Mouse (Mus musculus) regulatory T cell (primary cell): ENCODE data around the gene Trpc1.

Experiments used
- in situ Hi-C: fragments of 300-600 bp; cut with MboI, MseI; formaldehyde crosslinking; loops from one replicate; pipeline ENCODE4 v1.15.1; 2025; ENCODE audit warnings: high pct_unique_total_duplicates

Gene Trpc1

DNA sequence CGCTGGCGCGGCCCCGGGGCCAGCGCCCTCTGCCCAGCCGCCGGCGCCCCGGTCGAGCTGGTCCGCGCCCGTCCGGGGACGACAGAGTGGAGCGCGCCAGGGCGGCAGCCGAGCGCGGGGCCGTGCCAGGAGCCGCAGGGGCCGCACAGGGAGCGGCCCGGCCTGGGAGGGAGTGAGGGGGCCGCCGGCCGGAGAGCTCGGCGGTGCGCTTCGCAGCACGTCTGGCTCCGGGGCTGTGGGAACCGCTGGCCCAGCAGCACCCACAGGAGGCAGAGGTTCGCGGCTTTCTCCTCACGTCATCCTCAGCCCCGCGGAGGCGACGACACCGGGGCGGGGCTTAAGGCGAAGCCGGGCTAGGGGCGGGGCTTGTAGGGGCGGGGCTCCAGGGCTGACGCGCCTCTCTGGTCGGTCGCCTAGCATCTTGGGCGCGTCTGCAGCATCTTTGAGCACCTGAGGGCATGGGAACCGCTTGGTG, at the start of gene Trpc1:
TSS of gene Trpc1 (minus strand) at position 339 of the 475 bp plus-strand sequence.
- in situ Hi-C loops = no loop called here

DNA sequence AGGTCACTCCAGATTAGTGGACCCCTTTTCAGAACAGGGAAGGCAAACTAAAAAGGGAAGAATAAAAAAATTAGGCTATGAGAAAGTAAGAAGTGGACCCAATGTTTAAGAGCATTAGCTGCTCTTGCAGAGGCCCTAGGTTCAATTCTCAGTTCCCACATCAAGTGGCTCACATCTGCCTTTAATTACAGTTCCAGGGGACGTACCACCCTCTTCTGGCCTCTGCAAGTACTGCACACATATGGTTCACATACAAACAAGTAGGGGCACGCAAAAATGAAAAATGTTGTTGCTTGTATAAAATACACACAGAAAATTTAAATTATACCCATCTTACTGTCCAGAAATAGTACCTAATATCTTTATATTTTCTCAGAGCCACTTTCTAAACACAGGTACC, 46.1 kb upstream of the Trpc1 start:
- in situ Hi-C loops = no loop called here

DNA sequence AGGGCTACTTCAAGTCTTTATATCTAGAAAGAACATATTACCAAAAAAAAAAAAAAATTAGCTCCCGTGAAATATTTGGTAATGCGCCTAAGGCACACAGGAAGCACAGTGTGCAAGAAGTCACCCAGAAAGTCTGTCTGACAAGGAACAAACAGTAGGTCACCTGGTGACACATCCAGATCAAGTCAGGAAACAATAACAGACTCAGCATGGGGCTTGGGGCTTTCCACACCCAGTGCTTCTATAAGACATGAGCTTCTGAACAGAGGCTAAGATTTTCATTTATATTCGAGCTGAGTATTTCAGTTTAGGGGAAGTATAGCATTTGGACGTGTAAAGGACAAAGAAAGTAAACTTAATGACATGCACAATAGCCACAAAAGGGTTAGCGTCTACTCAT, 45.7 kb upstream of the Trpc1 start:
- in situ Hi-C loops = no loop called here

DNA sequence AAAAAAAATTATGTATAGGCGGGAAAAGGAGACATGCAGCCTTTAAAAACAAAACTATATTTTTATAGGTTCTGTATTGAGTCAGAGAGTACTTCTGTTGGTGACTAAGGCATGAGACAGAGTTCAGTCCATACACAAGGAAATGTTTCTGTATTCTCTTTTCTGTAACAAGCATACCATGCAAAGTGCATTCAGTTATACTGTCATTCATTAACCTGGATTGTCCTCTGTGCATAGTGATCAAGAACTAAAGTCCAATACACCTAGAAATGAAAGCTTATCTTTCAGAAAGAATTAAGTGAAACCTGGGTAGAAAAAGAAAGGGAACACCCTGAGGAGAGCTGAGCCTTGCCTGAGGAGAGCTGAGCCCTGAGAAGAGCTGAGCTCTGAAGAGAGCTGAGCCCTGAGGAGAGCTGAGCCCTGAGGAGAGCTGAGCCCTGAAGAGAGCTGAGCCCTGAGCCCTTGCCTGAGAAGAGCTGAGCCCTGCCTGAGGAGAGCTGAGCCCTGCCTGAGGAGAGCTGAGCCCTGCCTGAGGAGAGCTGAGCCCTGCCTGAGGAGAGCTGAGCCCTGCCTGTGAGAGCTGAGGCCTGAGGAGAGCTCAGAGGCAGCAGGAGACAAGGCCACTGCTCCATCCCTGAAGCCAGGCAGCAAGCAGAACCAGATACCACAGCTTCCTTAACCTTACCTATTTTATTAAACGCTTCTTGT, 45.1 kb upstream of the Trpc1 start:
- in situ Hi-C loops = no loop called here

DNA sequence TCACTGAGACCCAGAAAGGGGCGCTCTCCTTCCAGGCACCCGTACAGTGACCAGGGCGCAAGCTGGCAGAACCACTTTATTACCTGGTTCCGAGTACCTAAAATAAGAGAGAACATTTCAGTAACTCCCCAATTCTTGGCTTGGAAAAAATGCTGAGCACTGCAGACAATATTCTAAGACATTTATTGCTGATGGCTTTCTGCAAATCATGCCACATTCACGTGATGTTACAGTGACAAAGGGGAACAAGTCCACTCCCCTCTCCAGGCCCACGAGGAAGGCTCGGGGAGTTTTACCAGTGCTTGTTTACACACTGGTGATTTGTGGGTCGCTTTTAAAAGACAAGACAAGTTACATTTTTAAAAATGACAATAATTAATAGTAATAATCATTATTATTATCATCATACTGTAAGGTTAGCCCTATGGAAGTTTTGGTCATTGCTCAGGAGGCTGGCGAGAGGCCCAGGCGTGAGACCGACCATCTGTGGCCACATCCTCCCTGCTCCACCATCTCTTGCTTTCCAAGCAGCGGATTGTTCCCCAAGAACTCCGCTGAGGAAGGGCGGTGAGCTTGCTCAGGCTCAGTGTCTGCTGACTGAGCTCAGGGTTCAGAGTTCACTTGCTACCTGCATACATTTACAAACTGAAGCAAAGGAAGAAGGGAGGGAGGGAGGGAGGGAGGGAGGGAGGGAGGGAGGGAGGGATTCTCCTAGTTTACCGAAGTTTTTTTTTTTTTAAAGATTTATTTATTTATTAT, 44.0 kb upstream of the Trpc1 start:
- in situ Hi-C loops = no loop called here

DNA sequence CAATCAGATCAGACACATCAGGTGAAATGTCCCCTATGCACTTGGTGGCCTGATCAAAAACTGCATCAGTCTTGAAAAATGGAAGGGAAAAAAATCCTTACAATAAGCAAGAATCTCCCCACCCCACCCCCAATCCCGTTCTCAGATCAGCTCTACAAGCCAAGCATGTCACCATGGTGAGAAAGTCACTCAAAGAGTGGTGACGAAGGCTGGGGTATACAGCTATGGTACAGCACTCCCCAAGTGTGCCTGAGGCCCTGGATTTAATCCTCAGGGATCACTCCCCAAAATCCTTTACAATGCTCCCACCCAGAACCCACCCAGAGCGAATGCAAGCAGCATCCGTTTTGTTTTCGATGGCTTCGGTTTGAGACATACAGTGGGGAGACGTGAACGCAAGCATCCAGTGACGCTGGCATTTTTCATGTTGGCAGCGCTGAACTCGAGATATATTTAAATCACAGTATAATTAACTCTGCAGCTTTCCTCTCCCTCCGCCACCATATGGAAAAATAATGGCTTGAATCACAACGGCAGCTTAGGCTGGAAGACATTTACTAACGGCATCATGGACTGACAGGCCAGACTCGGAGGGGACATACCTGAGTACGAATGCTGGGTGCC, 34.8 kb upstream of the Trpc1 start:
- in situ Hi-C loops = no loop called here

DNA sequence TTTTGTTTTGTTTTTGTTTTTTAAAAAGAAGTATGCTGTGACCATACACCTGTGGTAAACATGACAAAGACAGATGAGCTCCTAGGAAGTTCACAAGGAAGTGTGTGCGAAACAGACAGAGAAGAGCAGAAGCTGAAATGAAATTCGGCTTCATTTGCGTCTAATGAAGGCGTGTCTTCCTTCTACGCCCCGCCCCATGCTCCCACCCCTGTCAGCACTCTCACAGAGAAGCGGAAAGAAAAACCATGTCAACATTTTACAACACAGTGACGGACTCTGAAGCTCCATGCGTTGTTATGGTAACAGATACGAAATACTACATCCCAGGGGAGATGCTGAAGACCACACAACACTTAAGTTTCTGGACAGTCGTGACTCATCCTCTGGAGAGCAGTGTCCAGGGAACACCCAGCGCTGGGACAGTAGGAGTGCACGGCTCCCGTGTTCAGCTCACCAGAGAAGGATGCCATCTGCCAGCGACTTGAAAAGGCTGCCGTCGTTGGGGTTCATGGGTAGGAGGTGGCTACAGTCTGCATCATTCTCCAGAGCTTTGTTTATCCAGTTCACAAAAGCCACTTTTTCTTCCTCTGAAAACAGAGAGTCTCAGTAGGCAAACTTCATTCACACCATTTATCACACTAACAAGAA, 33.6 kb upstream of the Trpc1 start:
- in situ Hi-C loops = no loop called here

DNA sequence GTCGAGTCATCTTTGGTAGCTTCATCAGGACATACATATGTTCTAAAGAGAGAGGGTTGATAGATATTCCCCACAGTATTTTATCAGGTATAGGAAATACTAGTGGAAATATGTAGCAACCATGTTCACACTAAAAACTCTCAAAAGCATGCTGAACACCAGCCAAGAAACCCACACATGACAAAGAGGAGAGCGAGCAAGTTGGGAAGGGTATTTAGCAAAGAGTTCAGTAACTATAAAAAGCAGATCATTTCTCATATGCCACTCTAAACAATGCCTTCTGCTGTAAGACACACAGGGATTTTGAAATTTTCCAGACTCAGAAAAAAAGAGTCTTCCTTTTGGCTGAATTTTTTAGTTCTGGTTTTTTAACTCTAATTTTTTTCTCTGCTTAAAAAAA, 21.5 kb upstream of the Trpc1 start:
- in situ Hi-C loops = no loop called here

DNA sequence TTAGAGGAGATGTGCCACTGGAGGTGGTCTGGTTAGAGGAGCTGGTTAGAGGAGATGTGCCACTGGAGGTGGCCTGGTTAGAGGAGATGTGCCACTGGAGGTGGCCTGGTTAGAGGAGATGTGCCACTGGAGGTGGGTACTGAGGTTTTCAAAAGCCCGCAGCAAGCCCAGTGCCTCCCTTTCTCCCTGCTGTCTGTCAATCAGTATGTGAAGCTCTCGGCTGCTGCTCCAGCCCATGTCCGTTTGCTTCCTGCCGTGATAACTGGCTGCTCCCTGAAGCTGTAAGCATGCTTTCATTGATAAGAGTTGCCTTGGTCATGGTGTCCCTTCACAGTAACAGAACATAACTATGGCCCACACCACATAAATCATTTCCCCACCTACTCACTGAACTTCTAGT, 13.0 kb upstream of the Trpc1 start:
- in situ Hi-C loops = no loop called here

DNA sequence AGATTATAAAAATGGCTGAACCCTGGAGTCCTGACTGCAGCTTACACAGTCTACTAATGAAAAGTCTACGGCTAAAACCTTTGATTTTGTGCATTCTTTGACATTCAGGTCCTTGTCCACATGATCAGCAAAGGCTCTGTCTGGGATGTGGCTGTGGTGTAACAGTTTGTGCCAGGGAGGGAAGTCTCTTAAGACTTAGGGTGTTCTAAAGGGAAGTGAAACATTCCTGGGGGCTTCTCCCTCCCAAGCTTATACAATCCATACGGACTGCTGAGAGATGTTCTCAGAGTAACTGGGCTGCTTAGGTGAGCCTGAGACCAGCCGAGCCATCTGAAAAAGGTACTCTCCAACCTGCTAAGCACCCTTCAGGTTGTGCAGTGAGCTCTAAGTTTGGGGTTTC, 12.1 kb upstream of the Trpc1 start:
- in situ Hi-C loops = no loop called here

DNA sequence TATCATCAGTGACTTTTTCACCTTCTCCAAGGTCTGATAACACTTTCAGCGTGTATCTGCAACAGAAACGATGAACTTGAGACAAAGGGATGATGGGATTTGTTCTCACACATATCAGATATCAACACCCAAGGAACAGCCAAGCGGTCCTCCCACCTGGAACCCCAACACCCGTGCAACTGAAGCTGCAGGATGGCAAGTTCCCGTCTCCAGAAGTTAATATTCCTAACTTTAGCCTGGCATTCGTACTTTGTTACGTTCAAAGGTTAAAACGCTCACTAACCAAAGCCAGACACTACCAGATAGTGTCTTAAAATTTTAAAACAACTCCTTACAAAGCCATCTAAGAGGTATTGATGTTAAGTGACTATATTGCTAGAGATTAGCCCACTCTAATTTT, 11.2 kb upstream of the Trpc1 start:
- in situ Hi-C loops = no loop called here

DNA sequence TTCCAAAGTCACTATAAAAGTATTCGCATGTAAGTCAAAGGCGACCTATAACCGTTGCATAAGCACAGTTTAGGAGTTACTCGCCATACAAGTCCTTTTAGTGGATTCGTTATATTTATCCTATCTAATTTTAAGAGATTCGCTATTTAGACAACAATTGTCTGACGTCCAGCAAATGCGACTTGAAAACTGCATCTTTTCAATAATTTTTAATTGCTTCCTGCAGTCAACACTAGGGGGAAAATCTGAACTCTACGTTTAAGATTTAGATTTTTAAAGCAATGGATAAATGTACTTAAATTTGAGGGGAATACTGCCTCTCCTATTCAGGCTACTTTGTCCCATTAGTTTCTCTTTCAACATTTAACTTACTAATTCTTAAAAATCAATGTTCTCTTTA, 571 bp upstream of the Trpc1 start:
- in situ Hi-C loops = no loop called here

DNA sequence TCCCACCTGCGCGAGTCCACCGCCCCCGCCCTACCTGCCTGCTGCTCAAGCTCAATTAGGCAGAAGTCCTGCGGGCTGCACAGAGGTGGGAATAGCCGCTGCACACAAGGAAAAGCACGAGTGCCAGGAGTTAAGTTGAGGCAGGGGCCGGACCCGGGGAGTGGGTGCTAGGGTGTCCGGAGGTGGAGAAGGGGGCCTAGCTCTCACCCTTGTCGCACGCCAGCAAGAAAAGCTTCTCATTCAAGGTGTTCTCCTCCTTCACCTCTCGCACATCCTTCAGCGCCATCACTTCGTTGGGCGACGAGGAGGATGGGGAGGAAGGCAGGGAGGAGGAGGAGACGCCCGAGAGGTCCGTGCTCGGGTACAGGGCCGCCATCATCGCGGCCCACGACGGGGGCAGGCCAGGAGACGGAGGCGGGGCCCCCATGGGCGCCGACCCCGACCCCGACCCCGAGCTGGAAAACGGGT, 680 bp downstream of the Trpc1 start:
- in situ Hi-C loops = no loop called here

DNA sequence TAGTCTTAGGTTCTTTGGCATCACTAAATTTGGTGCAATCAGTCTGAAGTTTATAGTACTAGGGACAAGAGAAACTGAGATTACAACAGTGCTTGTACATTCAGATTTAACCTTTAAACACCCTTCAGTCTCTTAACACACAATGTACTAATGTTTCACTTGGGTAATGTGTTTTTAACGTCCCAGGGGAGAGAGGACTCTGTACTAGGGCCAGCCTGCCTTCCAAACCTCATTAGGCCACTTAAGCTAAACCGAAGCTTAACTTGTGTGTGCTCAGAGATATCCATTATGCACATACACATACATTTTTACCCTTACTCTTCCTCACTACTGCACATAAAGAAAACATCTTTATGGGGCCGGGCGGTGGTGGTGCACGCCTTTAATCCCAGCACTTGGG, 2.9 kb downstream of the Trpc1 start:
- in situ Hi-C loops = no loop called here

DNA sequence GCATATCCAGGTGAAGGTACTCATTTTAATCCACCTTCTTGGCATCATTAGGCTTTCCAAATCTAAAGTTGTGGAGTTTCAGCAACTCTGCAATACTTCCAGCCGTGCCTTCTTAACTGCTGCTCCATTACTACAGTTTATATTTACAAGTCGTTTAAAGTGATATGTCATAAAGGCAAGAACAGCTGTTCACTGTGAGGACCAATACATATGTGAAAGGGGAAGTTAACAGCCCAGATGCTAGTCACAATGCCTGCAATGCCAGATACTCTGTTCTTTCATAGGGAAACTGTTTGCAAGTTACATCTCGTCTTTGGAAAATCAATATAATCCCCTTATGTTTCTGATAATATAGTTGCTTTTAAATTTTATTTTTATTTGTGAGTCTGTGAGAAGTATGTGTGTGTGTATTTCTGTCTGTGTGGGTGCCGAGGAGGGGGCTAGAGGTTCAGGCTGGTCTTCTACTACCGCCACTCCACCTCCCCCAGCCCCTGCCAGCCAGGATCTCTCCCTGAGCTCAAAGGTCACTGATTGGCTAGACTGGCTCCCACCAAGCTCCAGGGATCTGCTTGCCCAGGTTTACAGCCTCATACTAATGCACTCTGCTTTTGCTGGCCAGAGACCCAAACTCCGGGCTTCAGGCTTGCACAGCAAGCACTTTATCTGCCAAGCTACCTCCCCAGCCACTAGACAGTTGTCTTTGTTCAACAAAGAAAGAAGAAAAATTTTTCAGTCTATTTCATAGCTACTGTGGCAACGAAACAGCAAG, 5.1 kb downstream of the Trpc1 start:
- in situ Hi-C loops = no loop called here

DNA sequence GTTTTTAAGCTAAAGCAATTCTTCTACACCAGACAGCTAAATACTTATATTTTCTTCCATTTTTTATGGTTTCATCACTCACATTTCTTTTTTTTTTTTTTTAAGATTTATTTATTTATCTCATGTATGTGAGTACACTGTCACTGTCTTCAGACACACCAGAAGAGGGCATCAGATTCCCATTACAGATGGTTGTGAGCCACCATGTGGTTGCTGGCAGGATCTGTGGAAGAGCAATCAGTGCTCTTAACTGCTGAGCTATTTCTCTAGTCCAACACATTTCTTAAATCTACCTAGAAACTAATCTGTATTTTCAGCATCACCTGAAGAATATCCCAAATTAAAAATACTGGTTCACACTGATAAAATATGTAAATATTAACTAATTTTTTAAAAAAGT, 13.9 kb downstream of the Trpc1 start:
- in situ Hi-C loops = no loop called here

DNA sequence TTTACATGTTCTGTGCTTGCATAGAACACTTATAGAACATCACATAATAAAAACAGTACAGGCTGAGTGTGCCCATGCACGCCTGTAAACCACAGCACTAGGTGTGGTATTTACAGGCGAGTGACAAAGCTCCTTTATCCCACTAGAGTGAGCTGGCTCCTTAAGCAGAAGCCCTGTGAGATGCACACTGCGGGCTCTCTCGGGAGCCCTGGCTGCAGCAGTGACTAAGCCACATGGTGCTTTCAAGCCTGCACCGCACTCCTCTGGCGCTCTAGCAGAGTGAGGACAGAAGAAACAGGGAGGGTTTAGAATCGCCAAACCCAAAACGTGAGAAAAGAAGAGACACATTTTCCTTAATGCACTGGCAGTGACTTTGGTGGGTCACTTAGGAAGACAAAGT, 37.6 kb downstream of the Trpc1 start:
- in situ Hi-C loops = no loop called here

DNA sequence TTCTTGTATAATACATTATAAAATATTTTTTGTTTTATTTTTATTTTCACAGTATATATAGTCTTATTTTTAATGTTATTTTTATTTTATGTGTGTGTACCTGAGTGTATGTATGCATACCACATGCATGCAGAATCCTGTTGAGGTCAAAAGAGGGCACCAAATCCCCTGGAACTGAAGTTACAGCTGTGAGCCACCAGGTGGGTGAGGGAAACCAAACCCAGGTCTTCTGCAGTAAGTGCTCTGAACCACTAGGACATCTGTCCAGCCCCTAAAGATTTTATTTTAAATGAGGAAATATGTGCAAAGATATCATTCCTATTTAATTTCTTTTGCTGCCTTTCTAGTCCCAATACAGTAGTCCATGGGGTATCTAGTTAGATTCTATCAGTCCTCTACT, 41.2 kb downstream of the Trpc1 start:
- in situ Hi-C loops = no loop called here

DNA sequence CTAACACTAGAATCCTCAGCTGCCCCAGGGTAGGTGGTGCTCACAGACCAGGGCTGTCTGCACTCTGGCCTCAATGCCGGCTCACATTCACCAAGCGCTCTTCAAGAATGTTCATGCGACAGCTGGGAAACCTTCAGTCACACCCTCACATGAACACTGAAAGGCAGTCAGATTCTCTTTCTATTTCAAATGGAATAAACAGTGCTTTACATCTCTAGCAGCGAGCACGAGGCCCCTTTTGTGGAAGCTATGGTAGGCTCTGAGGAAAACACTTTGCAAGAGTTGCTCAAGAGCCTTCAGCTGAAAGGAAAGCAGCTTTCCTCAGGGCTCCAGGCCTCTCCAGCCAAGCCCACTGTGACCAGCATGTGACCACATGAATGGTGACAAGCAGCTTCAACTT, 44.8 kb downstream of the Trpc1 start:
- in situ Hi-C loops = no loop called here

DNA sequence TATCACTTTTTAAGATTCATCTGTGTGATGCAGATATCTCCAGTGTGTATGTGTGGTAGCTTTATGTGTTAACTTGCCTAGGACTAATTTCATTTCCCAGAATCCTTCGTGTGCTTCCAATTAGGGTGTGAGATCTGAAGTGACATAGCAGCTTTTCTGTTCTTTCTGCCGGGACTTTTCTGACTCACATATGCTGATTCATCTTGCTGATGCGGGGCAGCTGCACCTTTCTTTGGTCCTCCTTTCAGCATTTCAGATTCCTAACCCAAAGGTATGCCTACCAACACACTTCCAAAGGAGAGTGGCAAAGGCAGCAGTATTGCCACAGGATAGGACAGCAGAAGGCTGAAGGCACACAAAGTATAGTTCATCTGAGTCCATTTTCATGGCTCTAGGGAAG, 46.1 kb downstream of the Trpc1 start:
- in situ Hi-C loops = no loop called here

DNA sequence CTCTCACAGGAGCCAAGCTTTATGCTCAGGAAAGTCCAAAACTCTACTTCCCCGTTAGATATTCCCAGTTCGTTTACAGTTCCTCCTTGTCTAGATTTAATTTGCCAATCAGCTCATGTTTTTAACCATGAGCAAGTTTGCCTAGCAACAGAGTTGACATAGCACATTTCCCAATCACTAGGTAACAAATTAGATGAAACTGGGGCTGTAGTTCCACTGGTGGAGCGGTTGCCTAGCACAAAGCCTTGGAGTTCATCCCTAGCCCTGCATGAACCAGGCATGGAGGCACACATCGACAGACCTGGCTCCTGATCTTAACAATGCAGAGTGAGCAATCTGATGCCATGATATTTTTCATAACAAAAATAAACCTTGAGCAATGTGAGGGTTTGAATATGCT, 50.9 kb downstream of the Trpc1 start:
- in situ Hi-C loops = no loop called here

DNA sequence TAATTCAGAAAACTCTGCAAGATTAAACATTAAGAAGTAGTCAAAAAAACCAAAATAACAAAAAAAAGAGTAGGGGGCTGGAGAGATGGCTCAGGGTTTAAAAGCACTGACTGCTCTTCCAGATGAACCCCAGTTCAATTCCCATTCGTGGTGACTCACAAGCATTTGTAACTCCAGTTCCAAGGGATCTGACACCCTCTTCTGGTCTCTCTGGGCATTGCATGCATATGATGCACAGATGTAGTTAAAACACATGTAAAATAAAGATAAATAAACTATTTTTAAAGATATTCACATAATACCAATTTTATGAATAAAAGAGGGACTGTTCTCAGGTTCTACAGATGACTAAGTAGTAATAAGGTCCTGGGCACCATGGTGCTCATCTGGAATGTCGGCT, 52.4 kb downstream of the Trpc1 start:
- in situ Hi-C loops = no loop called here
